Mouse (Mus musculus): ENCODE data around the gene Zmiz1. TPM values are rescaled to one million over a fixed set of nuclear protein-coding genes. Genes with fewer than 3 reads are reported as not detected.

Zmiz1 gene
- polyA plus RNA-seq, 1 experiment from 2014 or later, result 4.3 TPM

DNA sequence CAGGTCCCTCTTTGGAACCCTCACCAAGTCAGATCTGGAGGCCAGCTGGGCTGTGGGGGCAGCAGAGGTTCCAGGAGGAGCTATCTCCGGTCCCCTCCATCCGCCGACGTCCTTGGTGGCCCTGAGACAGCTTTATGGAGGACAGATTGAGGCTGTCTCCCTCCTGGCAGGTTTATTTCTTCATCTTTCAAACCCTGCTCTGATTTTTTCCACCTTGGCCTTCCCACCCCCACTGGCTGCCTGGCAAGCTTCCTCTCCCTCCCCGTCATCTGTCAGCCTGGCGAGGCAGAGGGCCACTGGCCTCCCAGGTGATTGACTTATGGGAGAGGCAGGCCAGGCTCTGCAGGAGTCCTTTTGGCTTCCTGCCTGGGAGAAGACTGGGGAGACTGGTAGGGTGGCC is 89.7 kb downstream of the Zmiz1 start:
- DNase-seq (no peak), ATAC-seq (no peak)
- TF ChIP-seq EP300 (IDR thresholded peaks at IDR 0.05; ENCODE audit: low read depth) (no peak), CTCF (IDR thresholded peaks at IDR 0.05; ENCODE audit: low read depth) (no peak)
- peaks cover 23% of the 10 kb centered on the region for H3K36me3 ChIP-seq (replicated peaks; ENCODE audit: insufficient read depth, low read length)
- 74% methylated on average over 6 of the region's 6 CpGs for WGBS (ENCODE audit: insufficient replicate concordance)
- no peak overlapping the region for H3K27ac ChIP-seq (ENCODE audit: low read depth)
- H3K4me2 ChIP-seq (ENCODE audit: low read depth, low read length), result no peak overlapping the region
- no peaks in the 10 kb centered on the region for H3K9me3 ChIP-seq (ENCODE audit: low read length)
- no peak overlapping the region for H3K4me3 ChIP-seq (ENCODE audit: low read depth, low read length)
- no peak overlapping the region for H3K9ac ChIP-seq (replicated peaks)
- H3K27me3 ChIP-seq (ENCODE audit: insufficient read depth, low read length), result no peaks in the 10 kb centered on the region
- peaks cover 10% of the 10 kb centered on the region for H3K4me1 ChIP-seq (ENCODE audit: insufficient read depth)

DNA sequence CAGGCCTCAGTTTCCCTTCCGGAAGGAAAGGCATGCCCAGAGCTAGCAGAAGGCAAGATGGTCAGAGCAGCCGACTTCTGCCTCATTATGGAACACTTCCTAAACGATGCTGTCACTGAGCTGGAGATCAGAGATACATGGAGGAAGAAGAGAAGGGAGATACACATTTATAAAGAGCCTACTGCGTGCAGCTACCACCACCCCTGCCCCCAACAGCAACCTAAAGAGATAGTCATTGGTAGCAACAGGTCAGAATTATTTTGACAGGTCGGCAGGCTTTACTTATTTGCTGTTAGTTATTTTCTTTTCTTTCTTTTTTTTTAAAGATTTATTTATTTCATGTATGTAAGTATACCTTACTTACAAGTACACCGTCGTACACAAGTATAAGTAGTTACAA is 90.1 kb downstream of the Zmiz1 start:
- DNase-seq (no peak), ATAC-seq (no peak)
- Histone ChIP-seq H3K4me1 (ENCODE audit: insufficient read depth) (peaks cover 10% of the 10 kb centered on the region), H3K4me3 (ENCODE audit: low read depth, low read length) (no peak overlapping the region), H3K36me3 (replicated peaks; ENCODE audit: insufficient read depth, low read length) (peaks cover 25% of the 10 kb centered on the region), H3K27ac (ENCODE audit: low read depth) (no peak overlapping the region), H3K27me3 (ENCODE audit: insufficient read depth, low read length) (no peaks in the 10 kb centered on the region), H3K9me3 (ENCODE audit: low read length) (no peaks in the 10 kb centered on the region), H3K9ac (replicated peaks) (no peak overlapping the region), H3K4me2 (ENCODE audit: low read depth, low read length) (no peak overlapping the region)
- 81% methylated on average over 7 of the region's 7 CpGs for WGBS (ENCODE audit: insufficient replicate concordance)
- TF ChIP-seq CTCF (IDR thresholded peaks at IDR 0.05; ENCODE audit: low read depth), result no peak
- no peak for TF ChIP-seq EP300 (IDR thresholded peaks at IDR 0.05; ENCODE audit: low read depth)

DNA sequence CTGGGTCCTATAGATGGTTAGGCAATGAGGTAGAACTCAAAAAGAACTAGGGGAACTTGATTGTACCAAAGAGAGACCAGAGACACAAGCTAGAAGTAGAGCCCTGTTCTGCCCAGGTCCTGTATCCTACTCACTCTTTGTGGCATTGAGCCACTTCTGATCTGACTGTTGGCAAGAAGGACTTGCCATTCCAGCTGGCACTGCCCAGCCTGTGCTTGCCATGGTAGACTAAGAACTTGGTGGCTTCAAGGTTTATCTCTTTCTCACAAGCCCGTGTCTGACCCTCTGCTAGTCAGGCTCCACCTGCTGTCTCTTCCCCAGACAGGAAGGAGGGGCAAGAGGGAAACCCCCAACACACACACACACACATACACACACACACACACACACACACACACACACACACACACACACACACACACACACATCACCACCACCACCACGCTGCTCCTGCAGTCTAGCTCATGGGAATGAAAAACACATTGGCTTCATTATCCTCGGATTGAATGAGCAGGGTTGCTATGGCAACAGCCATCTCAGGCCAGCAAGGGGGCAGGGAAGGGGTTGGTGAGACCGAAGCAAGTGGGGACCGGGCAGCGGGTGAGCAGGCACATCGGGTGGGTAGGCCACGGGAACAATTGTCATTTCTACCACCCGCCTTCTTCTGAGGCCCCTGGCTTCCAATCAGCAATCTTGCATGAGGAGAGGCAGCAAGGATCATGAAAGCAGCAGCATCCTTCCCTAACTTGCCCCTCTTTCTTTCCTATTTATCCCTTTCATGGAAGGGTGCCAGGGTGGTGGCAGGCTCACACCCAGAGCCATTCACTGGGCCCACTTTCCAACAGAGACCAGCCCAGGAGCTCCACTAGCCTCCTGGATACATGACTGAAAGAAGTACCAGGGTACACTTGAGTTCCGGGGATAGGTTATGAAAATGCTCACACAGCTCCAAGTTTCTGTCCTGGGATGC is 91.2 kb downstream of the Zmiz1 start:
- ATAC-seq, result no peak
- 77% methylated on average over 9 of the region's 10 CpGs for WGBS (ENCODE audit: insufficient replicate concordance)
- H3K9me3 ChIP-seq (ENCODE audit: low read length), result no peaks in the 10 kb centered on the region
- no peak overlapping the region for H3K27ac ChIP-seq (ENCODE audit: low read depth)
- H3K9ac ChIP-seq (replicated peaks), result no peak overlapping the region
- TF ChIP-seq CTCF (IDR thresholded peaks at IDR 0.05; ENCODE audit: low read depth), result no peak
- TF ChIP-seq EP300 (IDR thresholded peaks at IDR 0.05; ENCODE audit: low read depth), result no peak
- no peak overlapping the region for H3K4me3 ChIP-seq (ENCODE audit: low read depth, low read length)
- peaks cover 21% of the 10 kb centered on the region for H3K36me3 ChIP-seq (replicated peaks; ENCODE audit: insufficient read depth, low read length)
- H3K4me1 ChIP-seq (ENCODE audit: insufficient read depth), result peaks cover 10% of the 10 kb centered on the region
- H3K27me3 ChIP-seq (ENCODE audit: insufficient read depth, low read length), result no peaks in the 10 kb centered on the region
- DNase-seq, result no peak
- no peak overlapping the region for H3K4me2 ChIP-seq (ENCODE audit: low read depth, low read length)

- DNase-seq, result no peak
- H3K9ac ChIP-seq (replicated peaks), result no peak overlapping the region
- H3K27ac ChIP-seq (ENCODE audit: low read depth), result no peak overlapping the region
- peaks cover 11% of the 10 kb centered on the region for H3K36me3 ChIP-seq (replicated peaks; ENCODE audit: insufficient read depth, low read length)
- H3K4me1 ChIP-seq (ENCODE audit: insufficient read depth), result peaks cover 10% of the 10 kb centered on the region
- ATAC-seq, result no peak
- 60% methylated on average over 2 of the region's 2 CpGs for WGBS (ENCODE audit: insufficient replicate concordance)
- no peak overlapping the region for H3K4me3 ChIP-seq (ENCODE audit: low read depth, low read length)
- no peak for TF ChIP-seq CTCF (IDR thresholded peaks at IDR 0.05; ENCODE audit: low read depth)
- no peak for TF ChIP-seq EP300 (IDR thresholded peaks at IDR 0.05; ENCODE audit: low read depth)
- H3K4me2 ChIP-seq (ENCODE audit: low read depth, low read length), result no peak overlapping the region
- no peaks in the 10 kb centered on the region for H3K9me3 ChIP-seq (ENCODE audit: low read length)
- H3K27me3 ChIP-seq (ENCODE audit: insufficient read depth, low read length), result no peaks in the 10 kb centered on the region
Measured at GRCm38 (mm10) chr14:25551731-25552130, 92.7 kb downstream of the Zmiz1 start.

DNA sequence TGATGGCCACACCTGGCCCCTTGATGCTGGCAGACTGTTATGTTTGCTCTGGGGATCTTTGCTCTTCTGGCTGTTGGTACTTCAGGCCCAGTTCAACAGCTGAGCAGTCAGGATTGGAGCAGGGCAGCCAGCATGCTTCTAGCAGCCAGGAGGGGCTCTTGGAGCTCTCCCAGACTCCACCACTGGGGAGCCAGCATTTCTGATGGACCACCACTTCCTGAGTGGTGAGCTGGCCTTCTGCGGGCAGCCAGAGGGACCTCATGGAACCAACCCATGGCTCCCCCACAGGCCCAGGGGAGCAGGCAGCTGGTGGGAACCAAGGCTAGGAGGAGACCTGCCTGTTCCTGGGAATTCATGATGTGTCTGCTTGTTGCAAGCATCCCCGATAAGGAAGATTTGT is 94.4 kb downstream of the Zmiz1 start:
- H3K4me3 ChIP-seq (ENCODE audit: low read depth, low read length), result no peak overlapping the region
- H3K9ac ChIP-seq (replicated peaks), result no peak overlapping the region
- no peak for DNase-seq
- TF ChIP-seq EP300 (IDR thresholded peaks at IDR 0.05; ENCODE audit: low read depth) (no peak), CTCF (IDR thresholded peaks at IDR 0.05; ENCODE audit: low read depth) (no peak)
- no peak overlapping the region for H3K27ac ChIP-seq (ENCODE audit: low read depth)
- ATAC-seq, result no peak
- H3K4me2 ChIP-seq (ENCODE audit: low read depth, low read length), result no peak overlapping the region
- H3K9me3 ChIP-seq (ENCODE audit: low read length), result no peaks in the 10 kb centered on the region
- 78% methylated on average over 2 of the region's 2 CpGs for WGBS (ENCODE audit: insufficient replicate concordance)
- H3K36me3 ChIP-seq (replicated peaks; ENCODE audit: insufficient read depth, low read length), result peaks cover 11% of the 10 kb centered on the region
- H3K4me1 ChIP-seq (ENCODE audit: insufficient read depth), result peaks cover 15% of the 10 kb centered on the region
- no peaks in the 10 kb centered on the region for H3K27me3 ChIP-seq (ENCODE audit: insufficient read depth, low read length)

GRCm38 (mm10) chr14:25554781-25555180 is 95.8 kb downstream of the Zmiz1 start:
- Histone ChIP-seq H3K4me1 (ENCODE audit: insufficient read depth) (peaks cover 20% of the 10 kb centered on the region), H3K36me3 (replicated peaks; ENCODE audit: insufficient read depth, low read length) (peaks cover 10% of the 10 kb centered on the region), H3K9me3 (ENCODE audit: low read length) (no peaks in the 10 kb centered on the region), H3K27ac (ENCODE audit: low read depth) (no peak overlapping the region), H3K4me3 (ENCODE audit: low read depth, low read length) (no peak overlapping the region), H3K27me3 (ENCODE audit: insufficient read depth, low read length) (no peaks in the 10 kb centered on the region), H3K4me2 (ENCODE audit: low read depth, low read length) (no peak overlapping the region), H3K9ac (replicated peaks) (no peak overlapping the region)
- TF ChIP-seq EP300 (IDR thresholded peaks at IDR 0.05; ENCODE audit: low read depth) (no peak), CTCF (IDR thresholded peaks at IDR 0.05; ENCODE audit: low read depth) (no peak)
- DNase-seq, result no peak
- WGBS (ENCODE audit: insufficient replicate concordance), result 55% methylated on average over 7 of the region's 8 CpGs
- ATAC-seq, result no peak
